Mouse (Mus musculus): ENCODE data around the gene Tspan9. TPM values are rescaled to one million over a fixed set of nuclear protein-coding genes. Genes with fewer than 3 reads are reported as not detected.

Tspan9 gene
- polyA plus RNA-seq, 1 experiment from 2014 or later, result 130 TPM

DNA sequence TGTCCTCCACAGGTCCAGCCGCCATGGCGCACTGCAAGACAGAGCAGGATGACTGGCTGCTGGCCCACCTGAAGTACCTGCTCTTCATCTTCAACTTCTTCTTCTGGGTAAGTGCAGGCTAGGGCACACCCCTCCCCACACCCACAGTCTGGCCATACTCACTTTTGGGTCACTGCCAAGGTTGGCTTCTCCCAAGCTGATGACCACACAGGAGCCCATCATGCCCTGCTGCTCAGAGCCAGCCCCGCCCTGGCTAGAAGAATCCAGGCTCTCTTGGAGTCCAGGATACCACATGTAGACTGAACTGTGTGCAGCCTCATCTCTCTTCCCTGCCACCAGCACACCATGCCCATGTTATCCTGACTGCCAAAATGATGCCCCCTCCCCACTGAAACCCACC is 230.5 kb downstream of the Tspan9 start:
- ATAC-seq (ENCODE audit: low read depth), result no peak
- no peaks in the 10 kb centered on the region for H3K27me3 ChIP-seq (replicated peaks; ENCODE audit: control insufficient read depth, insufficient read depth, low read length)

DNA sequence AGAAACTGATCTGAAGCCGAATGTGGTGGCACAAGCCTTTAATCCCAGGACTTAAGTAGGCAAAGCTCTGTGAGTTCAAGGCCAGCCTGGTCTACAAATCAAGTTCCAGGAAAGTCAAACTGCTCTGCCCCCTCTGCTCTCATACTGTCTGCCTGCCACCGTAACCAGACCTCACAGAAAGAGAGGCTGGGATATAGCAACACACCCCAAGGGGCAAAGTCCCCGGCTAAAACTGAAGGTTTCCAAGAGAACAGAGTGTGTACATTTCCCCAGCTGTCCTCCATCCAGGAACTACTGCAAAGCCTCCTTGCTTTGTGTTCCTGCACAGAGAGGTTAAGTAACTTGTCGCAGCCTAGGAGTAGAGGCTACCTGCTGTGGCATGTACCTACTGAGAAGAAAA is 231.7 kb downstream of the Tspan9 start:
- H3K36me3 ChIP-seq (ENCODE audit: control insufficient read depth, insufficient read depth, low read length), result peaks cover 30% of the 10 kb centered on the region
- no peak for DNase-seq (ENCODE audit: low spot score)
- no peak overlapping the region for H3K4me3 ChIP-seq (ENCODE audit: low read depth, low read length)
- no peak overlapping the region for H3K4me2 ChIP-seq (ENCODE audit: low read depth, low read length)
- H3K27me3 ChIP-seq (replicated peaks; ENCODE audit: control insufficient read depth, insufficient read depth, low read length), result no peaks in the 10 kb centered on the region
- H3K9me3 ChIP-seq (ENCODE audit: control insufficient read depth, low read length), result 0 out of 2 replicates have a peak, but pooled peaks cover 3% of the 10 kb centered on the region
- H3K9ac ChIP-seq (ENCODE audit: low read depth, low read length), result no peak overlapping the region
- H3K27ac ChIP-seq (replicated peaks; ENCODE audit: low read depth, low read length), result no peak overlapping the region
- no peaks in the 10 kb centered on the region for H3K4me1 ChIP-seq (ENCODE audit: control insufficient read depth, insufficient read depth, low read length)
- WGBS, result 64% methylated on average over 4 of the region's 4 CpGs
- ATAC-seq (ENCODE audit: low read depth), result no peak

More for the DNA sequence above, 230.5 kb downstream of the Tspan9 start:
- Histone ChIP-seq H3K4me3 (ENCODE audit: low read depth, low read length) (no peak overlapping the region), H3K9ac (ENCODE audit: low read depth, low read length) (no peak overlapping the region), H3K9me3 (ENCODE audit: control insufficient read depth, low read length) (0 out of 2 replicates have a peak, but pooled peaks cover 3% of the 10 kb centered on the region), H3K27ac (replicated peaks; ENCODE audit: low read depth, low read length) (no peak overlapping the region), H3K4me1 (ENCODE audit: control insufficient read depth, insufficient read depth, low read length) (no peaks in the 10 kb centered on the region), H3K36me3 (ENCODE audit: control insufficient read depth, insufficient read depth, low read length) (peaks cover 30% of the 10 kb centered on the region), H3K4me2 (ENCODE audit: low read depth, low read length) (no peak overlapping the region)
- no peak for DNase-seq (ENCODE audit: low spot score)
- 89% methylated on average over 3 of the region's 3 CpGs for WGBS

Small RNA genes within 50 kb of the gene (microRNA-seq; reads per million reads assigned to microRNA genes)
- not detected for gene Gm26338 (ENCODE audit: borderline number of aligned reads)

Other genes starting within 250 kb of the Tspan9 start
- 6.3 and 8.9 TPM in 2 replicates for gene Tead4, start 157.2 kb upstream of the Tspan9 start, polyA plus RNA-seq (2014; fragmentation: Nextera tagmentation; extraction: Ambion mirVana)
- gene Tulp3, start 212.3 kb upstream of the Tspan9 start, polyA plus RNA-seq (2014; fragmentation: Nextera tagmentation; extraction: Ambion mirVana), result 20.7 and 21.9 TPM in 2 replicates
- gene Rhno1, start 219.3 kb upstream of the Tspan9 start, polyA plus RNA-seq (2014; fragmentation: Nextera tagmentation; extraction: Ambion mirVana), result 87.0 and 109 TPM in 2 replicates
- gene Foxm1, start 219.4 kb upstream of the Tspan9 start, polyA plus RNA-seq (2014; fragmentation: Nextera tagmentation; extraction: Ambion mirVana), result 26.3 and 29.3 TPM in 2 replicates
- gene Tex52, start 231.9 kb upstream of the Tspan9 start, polyA plus RNA-seq (2014; fragmentation: Nextera tagmentation; extraction: Ambion mirVana), result 1.1 and 1.7 TPM in 2 replicates
- not detected in 2 replicates for gene Gm44596, start 231.9 kb upstream of the Tspan9 start, polyA plus RNA-seq (2014; fragmentation: Nextera tagmentation; extraction: Ambion mirVana)